Mouse (Mus musculus) cerebellum, adult 2 months (tissue): ENCODE results near the gene Nudt21. TPM values are rescaled to one million over a fixed set of nuclear protein-coding genes. Genes with fewer than 3 reads are reported as not detected.
"Not testable (repeated sequence)": the region's sequence is repeated elsewhere in the genome, so short reads cannot be mapped to it uniquely, and the experiment has no call there.

ENCODE experiments used
- DNase-seq, 2 experiments: peaks; one replicate each; pipeline ENCODE4 v3.0.0; 2021
- H3K27ac ChIP-seq: fragments of 200-500 bp; 2 replicates; pipeline ENCODE4 v1.5.1; 2012; ENCODE audit warnings: low read length, control low read depth, inconsistent platforms; ENCODE audit not compliant: insufficient read depth
- H3K27me3 ChIP-seq: fragments of 200-500 bp; 2 replicates; pipeline ENCODE4 v1.6.1; 2012; ENCODE audit warnings: inconsistent platforms, mild to moderate bottlenecking, low read length, moderate library complexity; ENCODE audit not compliant: control insufficient read depth, insufficient read depth
- H3K4me1 ChIP-seq: fragments of 200-500 bp; 2 replicates; pipeline ENCODE4 v1.6.1; 2011; ENCODE audit warnings: low read length; ENCODE audit not compliant: control insufficient read depth, insufficient read depth
- H3K4me3 ChIP-seq: fragments of 200-500 bp; replicated peaks from 2 replicates; pipeline ENCODE3; 2011; ENCODE audit warnings: mild to moderate bottlenecking, low read depth, low read length, control low read depth; ENCODE audit not compliant: insufficient read depth
- CTCF ChIP-seq: fragments of 200-500 bp; IDR thresholded peaks from 2 replicates; pipeline ENCODE4 v1.5.1; 2011; ENCODE audit warnings: low read depth, mild to moderate bottlenecking, control low read depth, low read length, moderate library complexity, borderline replicate concordance; ENCODE audit not compliant: insufficient read depth
- POLR2A ChIP-seq: fragments of 200-500 bp; IDR thresholded peaks from 2 replicates; pipeline ENCODE4 v1.6.1; 2011; ENCODE audit warnings: low read length, control low read depth, borderline replicate concordance; ENCODE audit not compliant: insufficient read depth
- WGBS: fragments of 180-500 bp; shearing (Covaris S2); methylation state at CpG from one replicate; pipeline ENCODE4 v1.1.7; 2018; 5-methylcytosine and 5-hydroxymethylcytosine counted together
- polyA plus RNA-seq: library from polyadenylated mRNA; depleted of rRNA; stranded (reverse); fragments of >200 nt; gene quantifications from 2 replicates; pipeline ENCODE4 v1.2.3, GENCODE M21; 2012

The Nudt21 gene
- polyA plus RNA-seq, 1 experiment, result 31.3 TPM

GRCm38 (mm10) chr8:94037806-94038205 is 975 bp upstream of the Nudt21 start:
- TF ChIP-seq POLR2A, result no peak
- TF ChIP-seq CTCF, result no peak
- Histone ChIP-seq H3K4me3 (peak overlapping the region; percentile 97), H3K27me3 (no peaks in the 10 kb centered on the region), H3K4me1 (peaks cover 5% of the 10 kb centered on the region; the same call in 1 of the 2 replicates), H3K27ac (no peak overlapping the region)
- peak; percentile 24 to 30 for DNase-seq
- WGBS, result 4% methylated on average over 15 of the region's 15 CpGs

DNA sequence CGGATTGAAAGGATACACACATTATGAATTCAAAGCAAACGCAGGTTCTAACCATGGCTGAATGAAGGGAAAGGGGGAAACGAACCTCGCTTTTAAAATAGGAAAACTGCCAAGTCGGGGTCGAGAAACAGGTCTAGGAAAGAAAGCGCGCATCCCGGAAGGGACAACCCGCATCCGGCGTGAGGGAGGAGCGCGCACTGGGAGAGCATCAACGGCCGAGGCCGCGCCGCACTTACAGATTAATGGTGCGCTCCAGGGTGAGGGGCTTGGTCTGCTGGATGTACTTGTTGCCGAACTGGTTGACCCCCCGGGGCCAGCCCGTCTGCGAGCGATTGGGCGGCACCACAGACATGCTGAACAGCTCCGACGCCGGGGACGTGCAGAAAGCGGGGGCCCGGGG is 290 bp downstream of the Nudt21 start:
- H3K4me1 ChIP-seq, H3K27ac ChIP-seq, H3K27me3 ChIP-seq: not testable (repeated sequence)
- peak; percentile 40; the same call in 1 of the 2 replicates for TF ChIP-seq POLR2A
- under 1% methylated on average over 25 of the region's 32 CpGs for WGBS
- peak overlapping the region; percentile 73 for H3K4me3 ChIP-seq
- DNase-seq, result peak in 1 of 2 experiments; percentile 73

DNA sequence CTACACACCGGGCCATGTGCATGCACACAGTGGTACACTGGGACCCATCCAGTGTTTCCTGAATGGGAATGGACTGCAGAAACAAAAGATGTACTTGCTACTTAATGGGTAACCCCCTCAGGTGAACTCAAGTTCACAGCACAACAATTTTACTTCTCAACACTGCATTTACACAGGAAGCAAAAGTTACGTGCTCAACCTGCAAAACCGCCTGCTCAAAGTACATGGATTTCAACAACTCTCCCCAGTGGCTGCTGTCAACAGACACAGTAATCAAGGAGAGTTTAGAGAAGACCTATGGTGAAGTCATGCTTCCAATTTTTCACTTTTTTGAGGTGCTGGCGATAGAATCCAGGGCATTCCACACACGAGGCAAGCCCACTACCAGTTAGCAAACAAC is 1.6 kb downstream of the Nudt21 start:
- no peak for DNase-seq
- peaks cover 5% of the 10 kb centered on the region; the same call in 1 of the 2 replicates for H3K4me1 ChIP-seq
- no peak overlapping the region for H3K27ac ChIP-seq
- H3K4me3 ChIP-seq, result no peak overlapping the region
- 47% methylated on average over 5 of the region's 5 CpGs for WGBS
- no peak for TF ChIP-seq CTCF
- no peak for TF ChIP-seq POLR2A
- no peaks in the 10 kb centered on the region for H3K27me3 ChIP-seq

GRCm38 (mm10) chr8:94033601-94034000 is 3.2 kb downstream of the Nudt21 start:
- H3K4me3 ChIP-seq, result no peak overlapping the region
- peaks cover 5% of the 10 kb centered on the region; the same call in 1 of the 2 replicates for H3K4me1 ChIP-seq
- TF ChIP-seq POLR2A (no peak), CTCF (no peak)
- H3K27me3 ChIP-seq, result no peaks in the 10 kb centered on the region
- WGBS, result 45% methylated on average over 3 of the region's 3 CpGs
- no peak overlapping the region for H3K27ac ChIP-seq
- DNase-seq, result no peak

- Histone ChIP-seq H3K27me3 (no peaks in the 10 kb centered on the region), H3K4me1 (0 out of 2 replicates have a peak, but pooled peaks cover 2% of the 10 kb centered on the region), H3K4me3 (no peak overlapping the region), H3K27ac (no peak overlapping the region)
- TF ChIP-seq CTCF (no peak), POLR2A (no peak)
- WGBS, result 95% methylated on average over 9 of the region's 9 CpGs
- DNase-seq, result no peak
These were observed 7.1 kb downstream of the Nudt21 start for GRCm38 (mm10) chr8:94029701-94030100.

- H3K27me3 ChIP-seq, result no peaks in the 10 kb centered on the region
- no peaks in the 10 kb centered on the region for H3K4me1 ChIP-seq
- DNase-seq, result no peak
- no peak for TF ChIP-seq CTCF
- TF ChIP-seq POLR2A, result no peak
- WGBS, result 95% methylated on average over 6 of the region's 6 CpGs
- no peak overlapping the region for H3K4me3 ChIP-seq
- H3K27ac ChIP-seq, result no peak overlapping the region
These were observed 12.9 kb downstream of the Nudt21 start for GRCm38 (mm10) chr8:94023916-94024315.

- no peak for DNase-seq
- 37% methylated on average over 7 of the region's 7 CpGs for WGBS
These were observed 23.7 kb downstream of the Nudt21 start for GRCm38 (mm10) chr8:94013026-94013612.

More at GRCm38 (mm10) chr8:94013026-94013612, 23.7 kb downstream of the Nudt21 start:
- no peak for TF ChIP-seq CTCF
- no peak for TF ChIP-seq POLR2A
- Histone ChIP-seq H3K4me3 (peak overlapping the region; percentile 72), H3K27ac (peak overlapping the region; percentile 72), H3K27me3 (no peaks in the 10 kb centered on the region), H3K4me1 (peaks cover 12% of the 10 kb centered on the region)
